Mouse (Mus musculus) myocyte (in vitro differentiated cells): ENCODE data around the gene Gipc2.

Experiments
- CEBPB ChIP-seq: IDR thresholded peaks from 2 replicates; pipeline ENCODE4 v1.6.1; 2011; ENCODE audit warnings: mild to moderate bottlenecking, moderate library complexity; ENCODE audit not compliant: poor library complexity, insufficient read depth, severe bottlenecking
- E2F4 ChIP-seq: IDR thresholded peaks from one replicate; pipeline ENCODE4 v1.6.1; 2011; ENCODE audit warnings: mild to moderate bottlenecking, control low read depth, moderate library complexity; ENCODE audit not compliant: insufficient read depth
- MAX ChIP-seq: IDR thresholded peaks from one replicate; pipeline ENCODE4 v1.6.1; 2011; ENCODE audit warnings: low read depth, mild to moderate bottlenecking, control low read depth
- MYOG ChIP-seq, 3 experiments: IDR thresholded peaks; one replicate each; pipeline ENCODE4 v1.6.1; 2011; ENCODE audit warnings: control low read depth in 2 of 3, low read depth in 2 of 3, mild to moderate bottlenecking in 2 of 3; ENCODE audit not compliant: insufficient read length in 2 of 3, control insufficient read depth in 1 of 3, insufficient read depth in 1 of 3
- POLR2A ChIP-seq: IDR thresholded peaks from one replicate; pipeline ENCODE4 v1.6.1; 2011; ENCODE audit warnings: low read depth, mild to moderate bottlenecking, control low read depth, moderate library complexity; ENCODE audit not compliant: insufficient read length
- POLR2AphosphoS2 ChIP-seq: IDR thresholded peaks from one replicate; pipeline ENCODE4 v1.6.1; 2011; ENCODE audit warnings: low read depth, control low read depth; ENCODE audit not compliant: insufficient read length
- SRF ChIP-seq: IDR thresholded peaks from one replicate; pipeline ENCODE4 v1.6.1; 2011; ENCODE audit warnings: low read depth; ENCODE audit not compliant: control insufficient read depth, insufficient read length
- TCF12 ChIP-seq: IDR thresholded peaks from one replicate; pipeline ENCODE4 v1.6.1; 2011; ENCODE audit warnings: mild to moderate bottlenecking, control low read depth; ENCODE audit not compliant: poor library complexity, insufficient read depth, severe bottlenecking
- USF1 ChIP-seq: IDR thresholded peaks from one replicate; pipeline ENCODE4 v1.6.1; 2011; ENCODE audit warnings: low read depth, mild to moderate bottlenecking, control low read depth, moderate library complexity

- TF ChIP-seq POLR2A (no peak), MYOG (IDR thresholded peaks at IDR 0.05; ENCODE audit: control insufficient read depth in 1 of 3, insufficient read depth in 1 of 3, insufficient read length in 2 of 3, low read depth in 2 of 3) (no peak), CEBPB (no peak), TCF12 (no peak), USF1 (no peak), SRF (no peak), MAX (no peak), E2F4 (no peak), POLR2AphosphoS2 (no peak)
Measured at GRCm38 (mm10) chr3:152159321-152159720, 6.7 kb downstream of the Gipc2 start.
